Mouse (Mus musculus) heart, postnatal 10 days (tissue): ENCODE data around the gene Ccnk. TPM values are rescaled to one million over a fixed set of nuclear protein-coding genes. Genes with fewer than 3 reads are reported as not detected.

Source experiments
- DNase-seq, 2 experiments: peaks; one replicate each; pipeline ENCODE4 v3.0.0; 2021
- intact Hi-C: fragments of 180-260 bp; cut with DNase I; formaldehyde crosslinking; loops from one replicate; pipeline ENCODE4 v1.15.1; 2025
- total RNA-seq, 2 experiments: library from RNA; stranded (reverse); gene quantifications; 2 replicates each; pipeline ENCODE4 v1.2.3; 2021

The Ccnk gene
- total RNA-seq, 2 experiments from 2014 or later, result 29.0 to 30.6 TPM

DNA sequence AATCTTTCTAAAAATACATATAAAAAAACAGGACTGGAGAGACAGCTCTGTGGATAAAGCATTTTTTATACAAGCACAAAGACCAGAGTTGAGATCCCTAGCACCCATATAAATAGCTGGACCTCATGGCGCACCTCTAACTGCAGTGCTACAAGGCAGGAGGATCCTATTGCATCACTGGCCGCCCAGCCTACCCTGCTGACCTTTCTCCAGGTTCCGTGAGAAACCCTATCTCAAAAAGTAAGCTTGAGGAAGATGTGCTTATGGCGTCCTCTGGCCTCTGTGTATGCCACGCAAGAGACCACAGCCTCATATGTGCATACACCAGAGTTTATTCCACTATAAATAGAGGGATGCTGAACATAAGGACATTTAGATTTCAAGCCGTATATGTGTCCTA lies 2.3 kb downstream of the Ccnk start:
- intact Hi-C loops, result no loop called here
- DNase-seq, result no peak

- intact Hi-C loops, result no loop called here
- DNase-seq, result no peak
Observed at GRCm38 (mm10) chr12:108187541-108188091, 8.2 kb downstream of the Ccnk start.

GRCm38 (mm10) chr12:108193878-108194277 lies 14.5 kb downstream of the Ccnk start:
- peak; percentile 36 to 41 for DNase-seq
- intact Hi-C loops, result no loop called here

GRCm38 (mm10) chr12:108195761-108196160 lies 16.4 kb downstream of the Ccnk start:
- intact Hi-C loops, result no loop called here
- DNase-seq, result no peak

GRCm38 (mm10) chr12:108198447-108198846 lies 19.1 kb downstream of the Ccnk start:
- intact Hi-C loops, result no loop called here
- no peak for DNase-seq

DNA sequence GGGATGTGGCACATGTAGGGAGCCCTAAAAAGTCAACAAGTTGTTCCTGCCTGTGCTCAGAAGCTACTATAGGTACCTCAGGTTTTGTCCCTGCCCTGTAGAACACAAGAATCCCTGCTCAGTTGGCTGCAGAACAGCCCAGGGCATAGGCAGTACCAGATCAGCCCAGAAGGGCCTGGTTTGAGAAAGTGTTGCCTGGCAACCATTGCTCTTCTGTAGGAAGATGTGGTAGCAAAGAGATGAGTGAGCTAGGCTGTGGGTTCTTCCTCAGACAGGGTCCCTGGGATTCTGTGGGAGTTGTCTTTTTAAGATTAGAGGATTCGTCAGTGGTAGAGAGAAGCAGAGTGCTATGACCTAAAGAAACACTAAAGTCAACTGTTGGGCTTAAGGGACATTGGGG lies 20.7 kb downstream of the Ccnk start:
- no peak for DNase-seq
- intact Hi-C loops, result loop anchor here (10.0 kb wide), 1 partner anchor 295 kb away; no protein-coding TSS in a partner anchor

- DNase-seq, result no peak
- intact Hi-C loops, result loop anchor here (10.0 kb wide), 1 partner anchor 291 kb away; no protein-coding TSS in a partner anchor
Observed at GRCm38 (mm10) chr12:108203895-108204294, 24.5 kb downstream of the Ccnk start.

DNA sequence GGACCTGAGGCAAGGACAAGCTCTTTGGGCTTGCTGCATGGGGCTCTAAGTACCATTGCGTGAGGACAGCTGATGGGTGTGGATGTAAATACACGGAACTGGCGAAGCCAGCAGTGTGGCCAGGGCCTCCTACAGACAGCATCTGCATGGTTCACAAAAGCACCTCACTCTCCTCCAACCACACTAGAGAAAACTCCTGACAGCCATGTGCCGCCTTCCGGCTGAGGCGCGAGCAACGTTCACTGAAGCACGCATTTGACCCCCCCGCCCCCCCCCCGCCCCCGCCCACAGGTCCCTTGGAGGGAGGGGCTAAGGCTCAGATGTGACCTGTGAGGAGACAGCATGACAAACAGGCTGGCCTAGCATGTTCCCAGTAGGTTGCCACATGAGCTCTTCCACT lies 25.6 kb downstream of the Ccnk start:
- intact Hi-C loops, result loop anchor here (5.0 to 10.0 kb wide), 2 partner anchors 290 to 307 kb away; no protein-coding TSS in a partner anchor
- no peak for DNase-seq

- peak; percentile 79 to 90 for DNase-seq
- intact Hi-C loops, result loop anchor here (5.0 to 10.0 kb wide), 2 partner anchors 288 to 306 kb away; no protein-coding TSS in a partner anchor
Observed at GRCm38 (mm10) chr12:108206641-108207040, 27.3 kb downstream of the Ccnk start.

GRCm38 (mm10) chr12:108208216-108208615 lies 28.8 kb downstream of the Ccnk start:
- intact Hi-C loops, result loop anchor here (5.0 to 10.0 kb wide), 2 partner anchors 287 to 304 kb away; no protein-coding TSS in a partner anchor
- DNase-seq, result no peak

DNA sequence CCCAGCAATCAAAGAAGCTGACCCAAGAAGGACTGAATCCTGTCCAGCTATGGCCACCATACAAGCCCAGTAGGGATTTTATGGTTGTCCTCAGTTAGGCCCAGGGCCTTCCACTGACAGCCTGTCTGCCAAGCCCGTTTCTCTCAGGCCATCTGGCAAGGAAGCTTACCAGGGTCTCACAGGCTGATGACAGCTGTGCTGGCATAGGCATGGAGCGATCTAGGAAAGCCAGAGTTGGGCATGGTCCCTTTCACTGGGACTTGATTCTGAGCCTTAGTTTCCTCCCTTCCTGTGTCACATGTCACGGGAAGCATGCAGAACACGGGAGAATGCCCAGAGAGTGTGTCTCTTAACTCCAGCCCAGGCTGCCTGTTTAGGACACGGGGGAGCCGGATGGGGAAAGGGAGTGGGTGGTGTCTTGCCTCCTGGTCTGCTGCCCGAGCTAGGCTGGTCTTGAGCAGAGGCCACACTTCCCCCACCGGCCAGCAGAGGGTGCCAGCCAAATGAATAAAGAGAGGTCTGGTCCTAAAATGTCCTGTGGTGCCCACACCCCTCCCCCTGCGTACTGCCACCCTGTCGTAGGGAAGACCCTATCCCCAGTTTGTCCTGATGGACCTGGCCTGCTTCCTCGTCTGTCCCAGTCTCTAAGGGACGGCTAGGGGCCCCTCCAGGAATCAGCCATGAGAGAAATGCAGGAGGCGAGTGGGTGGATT lies 29.5 kb downstream of the Ccnk start:
- DNase-seq, result peak; percentile 81 to 88

DNA sequence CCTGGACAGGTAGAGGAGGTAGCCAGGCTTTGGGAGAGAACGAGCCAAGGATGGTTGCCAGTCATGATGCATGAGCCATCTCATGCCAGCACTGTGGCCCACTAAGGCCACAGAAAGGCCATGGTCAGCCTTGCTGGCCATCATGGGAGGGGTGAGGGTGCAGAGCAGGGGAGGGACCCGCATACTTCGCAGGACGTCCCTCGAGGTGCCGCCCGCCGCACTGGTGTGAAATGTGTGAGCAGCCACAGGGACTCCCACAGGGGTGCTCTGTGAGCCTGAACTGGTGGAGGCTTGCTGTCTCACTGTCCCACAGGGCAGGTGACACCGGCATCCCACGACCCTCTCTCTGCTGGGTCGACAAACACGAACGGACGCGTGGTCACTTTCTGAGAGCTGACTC lies 31.2 kb downstream of the Ccnk start:
- intact Hi-C loops, result no loop called here
- DNase-seq, result no peak

More for the DNA sequence above, 29.5 kb downstream of the Ccnk start:
- intact Hi-C loops, result loop anchor here (1.0 to 10.0 kb wide), 3 partner anchors 85 to 303 kb away; no protein-coding TSS in a partner anchor

GRCm38 (mm10) chr12:108212071-108212470 lies 32.7 kb downstream of the Ccnk start:
- intact Hi-C loops, result no loop called here
- no peak for DNase-seq

- intact Hi-C loops, result no loop called here
- DNase-seq, result no peak
Observed at GRCm38 (mm10) chr12:108212476-108212875, 33.1 kb downstream of the Ccnk start.

GRCm38 (mm10) chr12:108213090-108214041 lies 34.0 kb downstream of the Ccnk start:
- intact Hi-C loops, result no loop called here

DNA sequence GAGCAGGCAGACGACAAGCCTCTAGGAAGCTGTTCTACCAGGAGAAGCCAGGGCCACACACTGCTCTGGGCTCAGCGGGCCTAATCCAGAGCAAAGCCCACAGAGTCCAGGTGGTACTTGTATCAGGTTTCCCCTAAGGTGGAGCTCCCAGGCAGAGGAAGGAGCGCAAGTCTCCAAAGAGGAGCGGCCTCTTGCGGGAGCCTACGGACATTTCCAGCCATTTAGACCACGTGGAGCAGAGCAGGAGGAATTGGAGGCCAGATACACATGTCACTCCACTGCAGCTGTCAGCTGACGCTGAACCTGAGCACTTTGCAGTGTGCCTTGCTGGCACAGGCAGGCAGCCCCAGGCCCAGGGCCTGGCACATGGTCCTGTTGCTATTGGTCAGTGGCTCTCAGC lies 35.7 kb downstream of the Ccnk start:
- no peak for DNase-seq
- intact Hi-C loops, result no loop called here

More at GRCm38 (mm10) chr12:108213090-108214041, 34.0 kb downstream of the Ccnk start:
- no peak for DNase-seq

- intact Hi-C loops, result loop anchor here (1.0 kb wide), 1 partner anchor 77 kb away; no protein-coding TSS in a partner anchor
- DNase-seq, result no peak
Observed at GRCm38 (mm10) chr12:108216611-108217370, 37.4 kb downstream of the Ccnk start.

- intact Hi-C loops, result loop anchor here (1.0 kb wide), 1 partner anchor 76 kb away; no protein-coding TSS in a partner anchor
- peak; percentile 62 to 79 for DNase-seq
Observed at GRCm38 (mm10) chr12:108217572-108217971, 38.2 kb downstream of the Ccnk start.

GRCm38 (mm10) chr12:108219163-108219562 lies 39.8 kb downstream of the Ccnk start:
- intact Hi-C loops, result no loop called here
- no peak for DNase-seq
